Mouse (Mus musculus) kidney, postnatal 36 days (tissue): ENCODE measurements around the gene Ets1.
A peak's percentile ranks its signal among the peaks of the same experiment; 100 is the strongest.

Experiments
- DNase-seq, 2 experiments: peaks; one replicate each; pipeline ENCODE4 v3.0.0; 2021 to 2022; ENCODE audit warnings: mixed read lengths in 2 of 2

The Ets1 gene

GRCm38 (mm10) chr9:32713106-32713505 is 77.1 kb downstream of the Ets1 start:
- no peak for DNase-seq

DNA sequence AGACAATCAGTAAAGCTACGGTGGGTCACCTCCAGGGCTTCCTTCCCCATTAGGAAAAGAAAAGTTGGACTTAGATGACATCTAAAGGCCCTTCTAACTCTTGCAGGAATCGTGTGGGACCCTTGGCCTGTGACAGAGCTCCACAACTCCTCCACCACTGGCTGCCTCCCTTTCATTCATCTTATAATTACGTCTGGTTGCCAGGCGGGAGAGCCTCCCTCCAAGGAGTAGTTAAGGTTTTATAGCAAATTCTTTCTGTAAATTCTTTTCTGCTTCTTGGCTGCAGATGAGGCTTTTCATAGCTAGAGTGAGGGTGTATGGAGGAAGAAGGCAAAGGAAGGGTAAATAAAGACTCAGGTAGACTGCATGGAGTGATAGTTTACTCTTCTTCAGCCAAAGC is 77.8 kb downstream of the Ets1 start:
- DNase-seq: no peak

DNA sequence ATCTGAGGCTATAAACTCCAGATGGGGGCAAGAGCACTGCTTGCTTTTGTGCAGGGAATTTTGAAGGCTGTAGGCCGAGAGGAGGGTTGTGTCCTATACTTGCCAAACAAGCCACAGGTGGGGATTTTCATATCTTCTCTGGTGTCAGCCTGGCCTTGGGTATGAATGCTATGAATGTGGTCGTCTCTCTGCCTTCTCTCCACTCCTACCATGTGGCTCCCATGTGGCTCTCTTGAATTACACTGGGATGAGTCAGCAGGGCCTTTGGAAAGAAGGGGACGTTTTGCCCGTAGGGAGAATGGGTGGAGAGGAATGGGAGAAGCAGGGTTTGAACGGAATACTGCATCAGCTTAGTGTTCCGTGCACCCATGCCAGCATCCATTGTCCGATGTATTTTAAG is 78.5 kb downstream of the Ets1 start:
- DNase-seq: no peak

GRCm38 (mm10) chr9:32715806-32716466 is 79.9 kb downstream of the Ets1 start:
- peak; percentile 60 to 80 for DNase-seq

GRCm38 (mm10) chr9:32717268-32717920 is 81.4 kb downstream of the Ets1 start:
- no peak for DNase-seq

DNA sequence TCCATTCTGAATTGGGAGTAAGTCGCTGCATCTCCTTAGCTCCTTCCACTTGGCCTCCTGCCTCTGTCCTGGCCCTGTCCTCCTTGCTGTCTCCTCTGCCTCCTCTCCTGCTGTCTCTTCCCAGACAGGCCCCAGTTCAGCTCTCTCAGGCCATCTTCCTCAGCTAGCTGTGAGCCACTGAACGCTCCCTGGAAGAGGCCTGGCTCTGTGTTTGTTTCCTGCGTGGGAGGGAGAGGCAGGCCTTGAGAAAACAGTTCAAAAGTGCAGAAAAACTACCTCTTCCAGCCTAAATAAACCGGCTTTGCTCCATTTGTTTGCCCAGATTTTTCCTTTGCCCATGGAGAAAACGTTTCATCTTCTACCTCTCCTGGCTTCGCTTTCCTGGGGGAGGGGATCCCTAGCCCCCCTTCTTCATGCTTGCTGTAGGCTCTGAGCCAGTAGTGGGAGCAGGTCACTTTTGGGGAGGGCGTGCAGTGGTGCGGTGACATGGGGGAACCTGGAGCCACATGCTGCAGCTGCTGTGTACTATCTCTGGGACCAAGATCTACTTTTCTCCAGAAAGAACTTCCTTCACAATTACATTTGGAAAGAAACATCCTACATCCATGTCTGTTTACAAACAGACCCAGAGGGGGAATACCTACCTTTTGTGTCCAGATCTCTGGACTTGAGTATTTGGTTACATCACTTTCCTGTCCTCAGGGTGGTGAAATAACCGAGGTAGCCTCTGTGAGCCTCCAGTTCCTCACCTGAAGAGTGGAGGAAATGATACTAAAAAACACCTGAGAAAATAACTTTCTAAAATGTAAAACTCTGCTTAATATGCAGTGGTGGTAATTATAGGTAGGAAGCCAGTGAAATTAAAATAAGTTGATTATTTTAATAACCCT is 82.2 kb downstream of the Ets1 start:
- DNase-seq: no peak

DNA sequence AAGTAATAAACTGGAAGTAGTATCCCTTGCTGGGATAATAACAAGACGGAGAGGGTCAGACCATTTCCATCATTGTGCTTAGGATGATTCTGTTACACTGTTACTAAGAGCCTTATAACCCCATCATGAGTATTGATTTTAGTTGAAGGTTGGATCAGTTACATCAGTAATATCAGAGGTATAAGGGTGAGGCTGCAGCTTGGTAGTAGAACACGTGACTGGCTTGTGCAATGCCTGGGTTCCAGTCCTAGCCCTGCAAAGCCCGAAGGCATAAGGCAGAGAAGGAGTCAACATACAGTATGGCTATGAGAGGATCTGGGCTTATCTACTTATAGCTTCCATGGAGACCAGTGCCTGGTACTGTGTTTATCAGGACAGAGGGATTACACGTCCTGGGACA is 82.8 kb downstream of the Ets1 start:
- DNase-seq: no peak

- no peak for DNase-seq
Measured at GRCm38 (mm10) chr9:32719941-32720263, 83.9 kb downstream of the Ets1 start.

DNA sequence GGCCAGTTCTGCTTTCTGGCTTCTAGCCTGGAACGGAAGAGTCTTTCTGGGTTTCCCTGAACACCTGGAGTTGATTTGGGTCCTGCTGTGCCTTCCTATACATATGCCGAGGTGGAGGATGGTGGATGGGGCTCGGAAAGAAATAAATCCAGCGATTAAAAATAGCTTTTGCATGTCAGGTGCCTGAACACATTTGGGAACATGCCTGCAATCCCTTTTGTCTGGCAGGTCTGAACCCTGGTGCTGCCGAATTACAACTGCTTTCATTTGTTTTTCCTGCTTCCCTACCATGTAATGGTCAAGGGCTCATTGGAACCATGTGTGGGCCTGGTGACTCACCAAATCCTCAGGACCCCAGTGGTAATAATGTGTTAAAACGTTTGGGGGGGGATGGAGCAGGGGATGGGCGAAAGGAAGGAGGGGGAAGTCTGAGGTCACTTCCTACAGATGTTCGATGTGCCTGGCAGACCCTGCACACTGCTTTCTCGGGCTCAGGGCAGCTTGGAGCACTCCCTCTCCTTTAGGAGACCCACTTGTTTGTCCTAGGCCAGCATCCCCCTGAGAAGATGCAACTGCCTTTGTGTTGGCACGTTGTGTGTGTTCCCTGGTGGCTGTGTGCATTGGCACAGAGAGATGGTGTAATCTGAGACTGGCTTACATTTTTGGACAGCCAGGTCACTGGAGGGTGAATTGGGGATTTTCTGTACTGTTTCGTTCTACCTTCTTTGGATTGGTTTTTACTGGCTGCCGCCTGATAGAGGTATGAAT is 84.4 kb downstream of the Ets1 start:
- no peak for DNase-seq

DNA sequence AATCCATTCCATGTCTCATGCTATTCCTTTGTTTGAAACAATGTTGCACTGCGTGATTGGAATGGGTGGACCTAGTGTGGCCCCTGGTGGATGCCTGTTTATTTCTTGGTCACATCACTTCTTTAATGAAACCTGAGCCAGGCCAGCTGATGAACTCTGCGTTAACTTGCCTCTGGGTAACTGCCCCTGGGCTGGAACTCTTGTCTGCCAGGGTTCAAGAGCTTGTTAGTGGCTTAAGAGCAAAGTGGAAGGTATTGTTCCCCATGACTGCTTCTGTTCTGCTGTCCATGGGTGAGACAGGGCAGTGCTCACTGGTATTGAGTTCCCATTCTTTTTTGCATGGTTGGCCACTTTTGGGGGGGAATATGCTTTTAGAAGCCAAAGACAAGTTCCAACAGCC is 85.1 kb downstream of the Ets1 start:
- no peak for DNase-seq

DNA sequence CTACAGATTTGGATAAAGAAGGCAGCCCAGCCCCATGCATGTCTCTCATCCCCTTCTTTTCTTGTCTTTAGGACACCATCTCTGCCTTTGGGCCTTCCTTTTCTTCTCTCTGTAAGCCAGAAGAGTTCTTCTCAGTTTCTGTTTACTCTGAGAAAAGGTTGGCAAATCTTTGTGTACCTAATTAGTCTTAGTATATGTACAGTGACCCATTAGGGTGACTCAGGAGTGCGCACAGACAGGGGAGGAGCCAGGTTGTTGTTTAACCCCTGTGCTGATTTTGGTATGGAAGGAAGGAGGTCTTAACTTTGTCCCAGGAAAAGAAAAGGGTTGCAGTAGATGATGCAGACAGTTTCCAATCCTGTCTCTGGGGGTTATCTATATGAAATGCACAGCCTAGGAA is 86.2 kb downstream of the Ets1 start:
- DNase-seq: no peak

DNA sequence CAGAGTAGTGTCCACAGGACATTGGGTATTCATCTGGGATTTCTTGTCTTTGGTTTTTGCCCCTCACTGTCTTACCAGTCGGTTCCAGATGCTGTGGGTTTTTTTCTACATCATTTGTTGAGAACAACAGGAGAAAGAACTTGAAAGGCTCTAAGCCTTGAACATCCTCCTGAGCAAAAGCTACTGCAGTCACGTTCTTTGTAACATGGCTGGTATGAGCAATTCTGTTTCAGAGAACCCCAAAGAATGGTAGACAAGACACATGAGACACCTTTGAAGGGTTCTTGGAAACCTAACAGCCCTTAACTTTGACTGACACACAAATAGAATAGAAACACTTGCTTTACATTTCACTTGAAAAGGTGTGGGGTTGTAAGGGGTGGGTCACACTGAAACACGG is 86.9 kb downstream of the Ets1 start:
- no peak for DNase-seq

DNA sequence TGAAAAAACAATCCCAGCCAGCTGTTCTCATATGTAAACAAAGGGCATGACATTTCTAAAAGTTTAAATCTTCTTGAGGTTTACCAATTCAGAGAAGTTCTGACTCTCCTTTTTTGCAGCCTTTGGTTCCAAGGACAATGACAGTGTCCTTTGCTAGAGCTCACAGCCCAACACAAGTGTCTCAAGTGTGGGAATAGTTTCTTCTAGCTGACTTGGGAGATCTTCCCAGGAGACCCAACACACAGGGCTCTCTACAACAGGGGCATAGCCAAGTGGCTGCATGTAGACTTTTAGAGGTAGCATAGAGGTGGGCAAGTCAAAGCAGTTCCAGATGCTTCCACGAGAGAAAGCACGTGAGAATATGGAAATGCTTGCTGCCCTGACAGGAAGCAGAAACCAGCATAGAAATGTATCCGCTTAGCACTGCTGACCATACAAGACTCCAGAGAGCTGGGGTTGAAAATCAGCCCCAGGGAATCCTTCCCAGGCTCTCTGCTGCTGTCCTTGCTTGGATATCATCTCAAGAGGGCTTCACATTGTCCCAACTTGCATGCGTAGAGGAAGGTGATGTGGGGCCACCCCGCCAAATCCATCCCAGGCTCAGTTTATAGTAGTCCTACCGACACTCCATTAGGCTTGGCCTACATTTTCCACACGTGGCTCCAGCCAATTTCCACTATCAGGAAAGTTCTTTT is 88.3 kb downstream of the Ets1 start:
- no peak for DNase-seq

DNA sequence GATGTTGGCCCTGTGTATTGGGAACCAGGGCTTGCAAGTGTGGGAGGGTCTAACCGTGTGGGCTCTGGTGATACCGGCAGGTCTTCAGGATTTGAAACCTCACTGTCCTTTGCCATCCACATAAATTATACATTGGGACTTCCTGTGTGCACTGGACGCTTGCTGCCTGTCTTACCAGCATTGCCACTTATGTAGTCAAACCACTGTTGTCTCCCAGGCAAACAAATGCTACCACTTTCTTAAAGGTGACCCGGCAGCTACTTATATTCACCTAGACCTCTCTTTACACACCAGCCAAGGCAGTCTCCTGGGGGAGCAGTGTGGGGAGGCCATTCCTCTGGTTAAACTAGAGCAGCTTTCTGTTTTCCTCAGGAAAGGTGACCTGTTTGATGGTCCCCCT is 89.9 kb downstream of the Ets1 start:
- DNase-seq: no peak

- no peak for DNase-seq
Measured at GRCm38 (mm10) chr9:32726595-32726994, 90.6 kb downstream of the Ets1 start.

DNA sequence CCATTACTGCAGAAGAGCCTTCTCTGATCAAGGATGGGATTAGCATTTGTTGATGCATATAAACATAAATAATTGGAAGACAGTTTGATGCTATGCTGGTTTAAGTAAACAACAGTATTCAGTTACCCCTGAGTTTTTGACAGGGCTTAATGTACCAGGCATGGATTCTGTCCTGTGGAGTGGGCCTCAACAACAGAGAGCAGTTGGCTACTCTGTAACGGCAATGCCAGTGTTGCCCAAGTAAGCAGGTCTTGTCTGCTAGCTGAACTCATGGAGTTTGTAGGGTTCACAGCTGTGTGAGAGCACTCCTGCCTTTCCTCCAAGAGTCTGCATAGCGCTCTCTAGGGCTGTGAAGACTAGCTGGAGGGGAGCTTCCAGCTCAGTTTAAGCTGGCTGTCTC is 91.0 kb downstream of the Ets1 start:
- no peak for DNase-seq

GRCm38 (mm10) chr9:32728306-32728705 is 92.3 kb downstream of the Ets1 start:
- DNase-seq: no peak

- no peak for DNase-seq
Measured at GRCm38 (mm10) chr9:32728806-32729205, 92.8 kb downstream of the Ets1 start.

DNA sequence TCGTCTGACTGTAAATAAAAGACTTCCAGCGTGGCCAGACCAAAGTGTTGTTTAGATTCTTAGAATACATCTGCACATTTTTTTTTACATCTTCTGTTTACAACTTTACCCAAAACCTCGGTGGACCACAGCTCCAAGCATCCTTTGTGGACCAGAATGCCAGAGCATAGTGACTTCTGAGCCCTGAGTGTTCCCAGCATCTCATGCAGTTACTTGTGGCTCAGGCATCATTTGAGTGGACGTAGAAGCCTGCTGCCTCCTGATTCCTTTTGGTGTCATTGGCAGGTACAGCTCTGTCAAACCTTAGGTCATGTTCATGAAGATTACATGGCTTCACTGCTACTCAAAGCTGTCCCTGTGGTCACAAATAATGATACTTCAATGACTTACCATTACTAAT is 93.2 kb downstream of the Ets1 start:
- no peak for DNase-seq

- no peak for DNase-seq
Measured at GRCm38 (mm10) chr9:32730001-32730655, 94.1 kb downstream of the Ets1 start.

DNA sequence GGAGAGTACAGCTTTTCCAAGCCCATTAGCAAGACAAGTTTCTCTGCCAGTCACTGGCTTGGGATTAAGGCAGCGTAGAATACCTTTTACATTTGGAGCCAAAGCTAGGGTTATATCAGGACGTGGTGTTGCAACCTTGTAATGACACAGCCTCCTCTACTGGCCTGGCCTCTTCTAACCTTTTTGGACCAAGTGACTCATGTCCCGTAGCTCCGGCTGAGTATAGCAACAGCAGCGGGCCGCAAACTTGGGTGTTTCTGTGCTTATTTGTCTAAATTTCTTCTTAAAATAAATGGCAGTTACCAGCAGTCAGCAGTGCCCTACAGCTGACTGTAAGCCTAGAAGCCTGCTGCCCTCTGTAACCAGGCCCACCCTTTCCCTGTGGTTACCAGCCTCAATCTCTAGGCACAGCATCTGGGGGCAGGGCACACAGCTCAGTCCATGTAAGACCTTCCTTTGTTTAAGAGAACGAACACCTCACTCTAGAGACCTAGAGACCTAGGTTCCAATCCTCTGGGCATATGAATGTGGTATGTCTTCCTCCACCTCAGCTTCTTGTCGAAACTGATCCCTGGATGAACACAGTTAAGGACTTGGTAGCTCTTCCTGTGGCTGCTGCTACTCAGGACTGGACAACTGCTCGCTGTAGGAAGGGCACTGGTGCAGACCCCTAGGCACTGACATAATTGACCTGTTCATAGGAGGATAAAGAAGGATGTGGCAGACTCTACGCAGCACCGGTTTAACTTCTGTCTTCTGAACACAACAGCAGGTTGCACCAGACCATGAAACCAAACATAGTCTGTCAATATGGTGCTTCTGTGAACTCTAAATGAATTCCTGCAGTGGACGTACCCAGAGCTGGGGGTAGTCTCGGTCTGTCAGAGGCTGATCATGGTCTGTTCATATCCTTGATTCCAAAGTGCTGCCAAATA is 94.9 kb downstream of the Ets1 start:
- no peak for DNase-seq
